Mouse (Mus musculus): ENCODE results near the gene Cpa2.

The Cpa2 gene

DNA sequence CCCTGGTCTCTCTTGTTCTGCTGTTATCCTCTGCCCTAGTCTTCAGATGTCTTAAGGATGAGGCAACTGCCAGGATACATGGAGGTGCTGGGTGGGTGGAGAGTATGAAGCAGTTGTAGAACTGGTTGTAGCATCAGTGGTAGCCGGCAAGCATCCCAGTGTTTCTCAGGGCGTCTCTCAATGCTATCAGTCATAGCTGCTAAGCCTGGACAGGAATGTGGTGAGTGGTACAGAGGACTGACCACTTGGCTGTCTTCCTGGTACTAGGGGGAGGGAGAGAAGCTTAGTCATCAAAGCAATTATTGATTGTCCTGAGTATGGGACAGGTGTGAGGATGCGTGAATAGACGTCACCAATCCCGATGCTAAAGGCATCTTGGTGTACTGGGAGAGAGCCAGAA lies 28.6 kb downstream of the Cpa2 start:
- in situ Hi-C loops (cut with MboI; ENCODE audit: low pct_unique_long_range_greater_than_20kb in 1 of 2, low sequenced_read_pairs in 2 of 2, unreplicated experiment in 1 of 2): no loop called here

DNA sequence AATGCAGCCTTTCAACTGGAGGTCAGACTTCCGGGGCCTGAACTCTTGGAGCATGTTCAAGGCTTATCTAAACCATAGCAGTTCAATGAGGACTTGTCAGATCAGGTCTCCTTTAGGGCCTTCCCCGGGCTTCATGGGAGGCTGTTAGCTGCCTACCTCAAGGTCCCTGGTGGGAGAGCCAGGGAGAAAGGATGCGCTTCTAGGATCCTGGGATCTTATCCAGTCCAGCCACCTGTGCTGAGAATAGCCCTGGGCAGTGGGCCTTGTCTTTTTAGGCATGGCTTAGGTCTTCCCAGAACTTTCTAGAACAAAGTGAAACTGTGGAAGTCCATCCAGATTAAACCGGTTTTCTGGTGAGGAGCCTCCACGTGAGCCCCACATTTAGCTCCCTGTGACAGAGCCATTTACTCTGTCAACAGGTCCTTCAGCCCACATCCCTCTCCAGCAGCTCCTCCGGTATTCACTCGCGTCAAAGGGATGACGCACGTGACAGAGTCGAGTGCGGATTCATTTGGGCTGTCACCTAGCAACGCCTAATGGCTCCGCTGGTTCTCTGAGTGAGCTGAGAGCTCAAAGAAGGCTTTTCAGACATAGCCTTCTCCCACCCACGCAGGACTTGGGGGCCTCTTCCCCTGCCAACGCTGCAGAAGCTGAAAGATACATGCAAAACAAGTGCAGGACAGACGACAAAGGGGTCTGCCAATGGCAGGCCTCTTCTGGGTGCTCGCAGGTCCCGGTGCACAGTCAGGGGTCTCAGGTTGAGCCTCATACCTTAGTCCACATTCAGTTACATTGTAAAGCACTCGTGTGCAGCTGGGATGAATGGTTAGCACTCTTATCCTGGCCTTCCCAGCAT lies 31.3 kb downstream of the Cpa2 start:
- in situ Hi-C loops (cut with MboI; ENCODE audit: low pct_unique_long_range_greater_than_20kb in 1 of 2, low sequenced_read_pairs in 2 of 2, unreplicated experiment in 1 of 2): no loop called here

DNA sequence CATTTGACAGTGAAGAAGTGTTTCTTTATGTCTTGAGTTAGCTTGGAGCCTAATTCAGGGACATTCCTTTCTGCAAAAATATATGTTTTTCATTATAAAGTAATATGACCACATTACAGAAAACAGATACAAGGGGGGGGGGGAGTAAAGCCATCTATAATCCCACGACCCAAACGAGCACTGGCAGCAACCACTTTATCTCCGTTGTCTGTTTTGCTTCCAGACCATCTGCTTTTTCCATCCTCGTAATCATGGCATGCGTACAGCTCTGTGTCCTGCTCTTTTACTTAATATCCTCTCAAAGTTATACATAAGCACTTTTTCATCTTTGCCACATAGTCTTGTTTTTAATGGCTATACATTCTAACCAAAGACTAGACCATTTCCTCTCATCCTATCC lies 32.0 kb downstream of the Cpa2 start:
- in situ Hi-C loops (cut with MboI; ENCODE audit: low pct_unique_long_range_greater_than_20kb in 1 of 2, low sequenced_read_pairs in 2 of 2, unreplicated experiment in 1 of 2): no loop called here

DNA sequence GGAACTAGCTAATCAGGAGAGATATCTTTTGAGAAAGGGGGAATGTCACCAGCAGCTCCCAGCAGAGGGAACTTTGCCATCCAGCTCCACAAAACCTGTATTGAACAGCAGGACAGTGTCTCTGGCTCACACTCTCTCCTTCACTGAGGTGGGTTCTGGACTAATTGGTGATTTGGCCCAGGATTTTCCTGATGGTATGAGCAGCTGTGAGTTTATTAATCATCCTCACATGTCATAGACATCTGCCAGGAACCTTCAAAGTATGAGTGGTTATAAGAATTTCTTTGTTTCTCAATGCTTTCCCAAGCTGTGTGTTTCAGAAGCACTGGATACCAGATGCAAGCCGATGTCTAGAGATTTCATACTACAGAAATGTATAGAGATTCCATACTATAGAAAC lies 33.6 kb downstream of the Cpa2 start:
- in situ Hi-C loops (cut with MboI; ENCODE audit: low pct_unique_long_range_greater_than_20kb in 1 of 2, low sequenced_read_pairs in 2 of 2, unreplicated experiment in 1 of 2): no loop called here

DNA sequence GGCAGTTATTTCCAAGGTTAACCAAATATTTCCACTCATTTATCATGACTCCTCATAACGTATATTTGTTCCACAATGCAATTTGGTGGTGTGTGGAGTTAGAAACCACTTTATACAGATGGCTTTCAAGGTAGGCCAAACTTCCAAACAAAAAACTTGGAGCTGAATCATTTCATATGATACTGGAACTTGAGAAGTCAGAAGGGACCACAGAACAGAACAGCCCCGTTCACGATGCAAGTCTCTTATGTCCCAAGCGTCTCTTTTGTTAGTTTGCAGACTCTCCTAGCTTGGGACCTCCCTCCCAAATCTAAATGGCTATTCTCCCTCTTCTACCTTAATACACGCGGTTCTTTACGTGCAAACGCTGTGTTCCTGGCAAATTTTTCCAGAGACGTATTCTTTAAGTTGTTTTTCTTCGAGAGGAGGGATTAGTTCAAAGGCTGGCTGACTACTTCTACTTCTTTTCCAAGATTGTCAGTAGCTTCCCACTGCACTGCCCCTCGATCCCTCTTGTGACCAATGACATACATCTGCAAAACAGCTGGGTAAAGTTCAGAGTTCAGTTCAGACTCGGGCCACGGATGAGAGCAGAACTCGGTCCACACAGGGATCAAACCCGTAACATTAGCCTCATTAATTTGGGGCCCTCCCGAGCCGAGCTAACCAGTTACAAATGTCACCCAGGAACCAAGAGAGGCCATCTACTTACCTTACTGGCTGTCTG lies 35.3 kb downstream of the Cpa2 start:
- in situ Hi-C loops (cut with MboI; ENCODE audit: low pct_unique_long_range_greater_than_20kb in 1 of 2, low sequenced_read_pairs in 2 of 2, unreplicated experiment in 1 of 2): no loop called here

DNA sequence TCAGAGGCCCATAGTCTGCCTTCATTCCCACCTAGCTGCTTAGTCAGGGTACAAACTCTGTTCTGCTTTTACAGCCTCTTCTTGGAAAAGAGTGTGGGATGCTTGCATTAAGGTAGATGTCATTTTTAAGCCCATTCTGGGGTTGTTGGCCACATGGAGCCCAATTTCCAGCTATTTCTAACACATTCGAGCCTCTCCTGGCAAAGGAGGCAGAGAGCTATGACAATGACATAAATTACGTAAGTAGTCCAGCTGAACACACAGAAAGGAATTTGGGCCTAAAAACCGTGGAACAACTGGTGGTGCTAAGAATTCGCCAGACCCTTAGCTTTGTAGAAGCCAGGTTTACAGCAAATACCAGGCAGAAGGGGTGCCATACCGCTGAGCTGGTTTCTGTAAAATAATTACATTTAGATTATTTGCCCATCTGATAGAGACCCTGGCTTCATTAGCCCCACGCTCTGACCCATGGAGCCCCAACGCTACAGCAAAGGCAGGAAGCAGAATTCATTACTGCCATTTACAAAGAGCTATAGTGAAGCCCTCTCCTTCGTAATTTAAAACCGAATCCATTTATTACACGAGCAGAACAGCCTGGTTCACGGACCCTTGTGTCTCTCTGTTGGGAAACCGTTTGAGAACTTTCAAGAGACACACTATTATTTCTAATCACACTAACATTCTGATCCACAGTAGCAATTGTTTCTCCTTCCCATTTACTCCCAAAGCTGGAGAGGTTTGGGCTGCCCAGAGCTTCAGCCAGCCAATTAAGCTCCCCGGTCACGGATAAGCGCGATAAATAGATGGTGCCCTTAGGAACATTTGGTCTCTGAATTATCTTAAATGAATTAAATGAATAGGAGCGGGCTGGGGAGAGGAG lies 38.8 kb downstream of the Cpa2 start:
- in situ Hi-C loops (cut with MboI; ENCODE audit: low pct_unique_long_range_greater_than_20kb in 1 of 2, low sequenced_read_pairs in 2 of 2, unreplicated experiment in 1 of 2): no loop called here

DNA sequence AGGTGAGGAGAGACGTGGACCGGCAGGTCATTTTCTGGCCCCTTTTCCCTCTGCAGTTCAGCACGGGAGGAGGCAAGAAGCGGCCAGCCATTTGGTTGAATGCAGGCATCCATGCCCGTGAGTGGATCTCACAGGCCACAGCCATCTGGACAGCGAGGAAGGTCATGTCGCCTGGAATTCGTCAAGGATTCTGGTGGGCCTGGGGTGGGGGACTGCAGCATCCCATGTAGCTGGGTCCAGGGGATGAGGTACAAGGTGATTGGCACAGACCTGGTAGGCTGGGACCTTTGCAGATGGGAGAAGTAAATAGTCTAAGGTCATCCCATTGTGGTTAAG lies 39.4 kb downstream of the Cpa2 start:
- in situ Hi-C loops (cut with MboI; ENCODE audit: low pct_unique_long_range_greater_than_20kb in 1 of 2, low sequenced_read_pairs in 2 of 2, unreplicated experiment in 1 of 2): no loop called here

DNA sequence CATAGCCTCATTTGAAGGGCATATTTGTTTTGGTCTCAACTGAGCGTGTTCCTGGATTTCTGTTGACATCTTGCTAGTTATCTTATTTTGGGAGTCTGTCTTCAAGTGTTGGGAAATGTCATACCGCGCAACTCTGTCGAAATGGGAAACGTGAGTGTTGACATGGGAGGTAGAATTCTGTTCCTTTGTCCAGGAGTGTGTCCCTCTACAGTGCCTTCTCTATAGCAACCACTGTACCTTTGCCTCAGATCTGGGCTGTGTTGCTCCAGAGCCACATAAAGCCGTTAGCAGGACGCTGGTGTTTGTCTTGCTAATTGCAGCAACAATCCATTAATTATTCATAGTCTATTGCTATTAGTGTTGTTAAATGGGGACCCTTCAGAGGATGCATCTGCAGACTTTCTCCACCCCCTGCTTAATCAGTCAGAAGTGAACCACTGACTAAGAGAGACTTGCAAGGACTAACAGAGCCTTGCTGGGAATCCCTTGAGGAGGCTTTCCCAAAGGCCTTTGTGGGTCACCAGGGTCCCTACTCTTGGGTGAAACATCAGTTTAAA lies 45.6 kb downstream of the Cpa2 start:
- in situ Hi-C loops (cut with MboI; ENCODE audit: low pct_unique_long_range_greater_than_20kb in 1 of 2, low sequenced_read_pairs in 2 of 2, unreplicated experiment in 1 of 2): no loop called here

DNA sequence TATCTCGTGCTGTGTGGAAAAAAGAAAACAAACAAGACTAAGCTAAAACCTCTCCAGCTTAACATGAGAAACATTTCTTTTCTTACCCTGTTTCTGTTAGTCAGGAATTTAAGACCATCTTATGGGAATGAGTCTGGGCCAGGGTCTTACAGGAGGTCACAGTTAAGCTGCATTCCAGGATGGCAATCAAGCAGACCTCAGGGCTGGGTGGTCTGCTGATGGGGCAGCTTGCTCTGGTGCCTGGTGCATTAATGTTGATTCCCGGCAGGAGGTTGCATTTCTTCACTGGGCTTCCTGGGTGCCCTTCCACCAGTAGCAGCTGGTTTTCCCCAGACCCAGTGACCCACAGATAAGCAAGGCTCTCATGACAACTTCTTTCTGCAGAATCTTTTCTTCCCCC lies 48.4 kb downstream of the Cpa2 start:
- in situ Hi-C loops (cut with MboI; ENCODE audit: low pct_unique_long_range_greater_than_20kb in 1 of 2, low sequenced_read_pairs in 2 of 2, unreplicated experiment in 1 of 2): no loop called here

DNA sequence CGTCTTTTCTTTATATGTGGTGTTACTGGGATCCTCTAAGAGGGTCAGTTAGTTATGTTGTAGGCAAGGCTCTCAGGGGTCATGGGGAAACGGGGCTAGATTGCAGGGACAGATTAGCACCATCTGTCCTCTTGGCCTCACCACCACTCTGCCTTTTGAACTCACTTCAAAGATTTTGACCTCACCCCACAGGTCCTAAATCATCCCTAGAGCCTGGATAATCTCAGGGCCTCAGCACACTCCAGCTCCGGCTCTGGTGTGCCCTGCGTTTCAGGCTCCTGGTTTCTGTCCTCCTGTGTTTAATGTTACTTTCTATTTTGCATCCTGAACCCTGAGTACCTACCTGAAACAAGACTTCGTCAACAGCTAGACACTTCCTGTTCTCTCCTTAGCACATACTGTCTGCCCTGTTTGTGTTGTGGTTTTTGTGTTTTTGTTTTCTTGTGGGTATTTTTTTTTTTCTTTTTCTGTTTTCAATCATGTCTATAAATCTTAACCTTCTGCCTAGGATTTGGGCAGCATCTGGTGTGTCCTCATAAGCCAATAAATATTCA lies 50.5 kb downstream of the Cpa2 start:
- in situ Hi-C loops (cut with MboI; ENCODE audit: low pct_unique_long_range_greater_than_20kb in 1 of 2, low sequenced_read_pairs in 2 of 2, unreplicated experiment in 1 of 2): no loop called here

DNA sequence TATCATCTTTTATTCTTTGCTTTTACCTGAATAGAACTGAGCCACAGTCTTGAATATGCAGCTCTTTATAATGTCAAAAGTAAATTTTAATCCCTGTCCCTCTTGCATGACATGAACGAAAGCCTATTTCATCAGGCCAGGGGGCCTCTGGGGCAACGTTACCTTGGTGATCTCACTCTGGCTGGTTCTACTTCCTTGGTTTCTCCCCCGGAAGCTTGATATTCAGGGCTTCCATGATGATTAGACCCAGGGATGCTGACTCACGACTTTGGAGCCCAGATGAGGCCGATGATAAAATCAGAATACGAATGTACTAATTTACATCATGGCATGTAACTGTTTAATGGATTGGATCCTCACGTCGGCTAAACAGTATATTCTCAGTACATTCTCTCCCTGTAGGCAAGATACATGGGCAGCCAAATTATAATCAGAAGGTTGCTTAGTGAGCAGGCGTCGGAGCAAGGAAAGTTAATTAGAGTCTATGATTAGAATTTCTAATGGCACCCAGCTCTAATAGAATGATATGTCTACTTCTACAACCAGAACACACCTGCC lies 51.1 kb downstream of the Cpa2 start:
- in situ Hi-C loops (cut with MboI; ENCODE audit: low pct_unique_long_range_greater_than_20kb in 1 of 2, low sequenced_read_pairs in 2 of 2, unreplicated experiment in 1 of 2): no loop called here

DNA sequence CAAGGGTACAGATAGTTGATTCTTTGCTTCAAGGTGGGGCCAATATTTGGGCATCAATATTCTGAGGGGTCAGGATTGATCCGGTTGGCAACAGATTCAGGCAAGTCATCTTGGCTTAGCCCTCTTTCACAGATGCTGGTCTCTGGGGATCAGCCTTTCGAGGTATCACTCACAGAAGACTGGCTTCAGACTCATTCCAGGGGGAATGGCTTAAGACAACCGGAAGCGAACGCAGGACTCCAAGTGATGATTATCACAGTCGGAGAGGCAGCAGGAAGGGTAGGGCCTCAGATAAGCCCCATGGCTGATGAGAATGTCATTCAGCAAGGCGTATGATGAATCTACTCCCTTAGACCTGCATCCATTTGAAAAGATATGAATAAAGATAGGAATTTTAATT lies 53.0 kb downstream of the Cpa2 start:
- in situ Hi-C loops (cut with MboI; ENCODE audit: low pct_unique_long_range_greater_than_20kb in 1 of 2, low sequenced_read_pairs in 2 of 2, unreplicated experiment in 1 of 2): no loop called here

DNA sequence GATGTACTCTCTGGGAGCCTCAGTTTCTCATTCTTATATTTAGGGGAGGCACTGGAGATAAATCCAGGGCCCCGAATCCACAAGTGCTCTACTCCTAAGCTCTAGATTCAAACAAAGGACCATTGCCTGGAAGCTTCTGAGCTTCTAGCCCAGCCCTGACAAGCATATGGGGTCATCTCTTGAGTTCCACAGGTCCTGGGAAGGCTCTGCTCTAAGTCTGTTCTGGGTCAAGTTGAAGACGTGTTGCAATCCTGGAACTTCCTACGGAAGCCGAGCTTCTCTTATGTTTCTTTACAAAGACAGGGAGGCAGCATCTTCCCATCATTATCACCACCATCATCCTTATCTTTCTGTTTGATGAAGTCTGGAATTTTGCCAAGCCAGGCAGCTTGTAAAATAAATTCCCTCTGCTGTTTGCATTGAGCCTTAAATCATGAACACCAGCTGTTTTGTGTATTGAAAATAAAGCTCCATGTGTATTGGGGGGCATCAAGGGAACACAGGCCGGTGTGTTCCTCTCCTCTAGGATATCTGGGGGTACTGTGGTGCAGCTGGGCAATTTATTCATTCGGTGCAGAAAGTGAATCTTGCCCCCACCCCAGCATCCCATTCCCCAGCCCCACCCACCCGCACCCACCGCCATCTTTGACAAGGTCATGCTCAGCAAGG lies 55.0 kb downstream of the Cpa2 start:
- in situ Hi-C loops (cut with MboI; ENCODE audit: low pct_unique_long_range_greater_than_20kb in 1 of 2, low sequenced_read_pairs in 2 of 2, unreplicated experiment in 1 of 2): no loop called here

DNA sequence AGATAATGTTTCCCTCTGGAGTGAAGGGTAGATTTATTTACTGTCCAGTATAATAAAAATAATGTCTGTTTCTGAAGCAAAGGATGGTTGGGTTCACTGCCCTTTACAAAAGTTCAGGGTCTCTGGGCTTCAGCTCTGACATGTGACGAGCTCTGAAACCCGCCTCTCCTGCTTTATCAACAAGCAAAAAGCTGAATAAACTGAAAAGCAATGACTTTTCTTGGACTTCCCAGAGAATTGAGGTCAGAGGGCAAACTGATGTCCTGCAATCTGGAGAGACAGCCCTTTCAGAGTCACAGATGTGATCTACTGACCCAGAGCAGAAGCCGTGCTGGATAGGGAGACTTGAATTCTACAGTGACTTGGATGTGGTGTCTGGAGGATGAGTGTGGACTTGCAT lies 58.7 kb downstream of the Cpa2 start:
- in situ Hi-C loops (cut with MboI; ENCODE audit: low pct_unique_long_range_greater_than_20kb in 1 of 2, low sequenced_read_pairs in 2 of 2, unreplicated experiment in 1 of 2): no loop called here

DNA sequence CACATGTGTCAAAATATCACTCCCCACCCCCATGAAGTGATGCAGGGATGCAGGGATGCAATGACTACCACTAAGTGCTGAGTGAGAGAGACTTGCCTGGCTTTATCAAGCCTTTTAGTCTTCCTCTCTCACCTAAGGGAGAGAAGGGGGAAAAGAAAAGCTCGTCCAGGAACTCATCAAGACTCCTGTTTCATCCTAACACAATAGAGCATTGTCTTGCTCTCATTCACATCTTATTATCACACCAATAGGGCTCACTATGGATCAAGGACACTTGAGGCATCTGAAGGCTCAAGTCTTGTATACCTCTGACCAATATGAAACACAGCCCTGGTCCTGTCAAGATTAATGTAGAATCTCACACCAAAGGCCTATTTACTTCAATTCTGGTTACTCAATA lies 59.6 kb downstream of the Cpa2 start:
- in situ Hi-C loops (cut with MboI; ENCODE audit: low pct_unique_long_range_greater_than_20kb in 1 of 2, low sequenced_read_pairs in 2 of 2, unreplicated experiment in 1 of 2): no loop called here

DNA sequence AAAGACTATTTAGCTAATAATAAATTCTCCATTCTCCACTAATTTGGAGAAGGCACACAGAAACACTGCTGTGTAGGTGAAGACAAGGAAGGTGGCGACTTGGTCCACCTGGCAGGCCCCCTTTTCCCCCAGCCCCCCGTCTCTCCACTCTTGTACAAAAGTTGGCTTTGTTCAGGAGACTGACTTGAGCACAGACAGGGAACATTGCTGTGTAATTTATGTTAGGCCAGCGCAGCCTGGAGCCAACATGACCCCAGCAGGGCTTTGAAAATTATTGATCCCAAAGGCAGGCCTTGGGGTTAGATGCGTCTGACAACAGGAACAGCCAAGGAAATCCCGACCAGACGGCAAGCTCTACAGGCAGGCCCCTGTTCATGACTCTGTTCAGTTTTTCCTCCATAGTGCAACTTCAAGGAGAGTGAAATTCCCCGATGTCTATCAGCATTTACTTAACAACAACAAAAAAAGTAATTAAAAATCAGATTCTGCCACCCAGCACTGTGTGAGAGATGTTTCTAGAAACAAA lies 63.0 kb downstream of the Cpa2 start:
- in situ Hi-C loops (cut with MboI; ENCODE audit: low pct_unique_long_range_greater_than_20kb in 1 of 2, low sequenced_read_pairs in 2 of 2, unreplicated experiment in 1 of 2): no loop called here

DNA sequence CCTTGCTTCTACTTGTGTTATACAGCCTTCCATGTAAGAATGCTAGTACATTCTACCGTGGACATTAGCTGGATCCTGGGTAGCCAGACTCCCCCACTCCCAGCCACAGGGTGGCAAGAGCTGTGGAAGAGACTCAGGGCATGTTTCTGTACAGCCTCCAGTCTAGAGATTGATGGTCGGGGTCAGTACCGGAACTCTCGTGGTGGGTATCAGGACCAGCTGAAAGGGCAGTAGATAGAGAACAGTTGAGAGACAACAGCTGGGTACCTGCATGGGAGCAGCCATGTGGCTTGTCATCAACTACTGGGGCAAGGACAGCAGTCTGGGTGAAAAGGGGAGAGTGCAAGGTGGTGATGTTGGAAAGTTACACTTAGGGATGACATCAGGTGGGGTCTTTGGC lies 63.7 kb downstream of the Cpa2 start:
- in situ Hi-C loops (cut with MboI; ENCODE audit: low pct_unique_long_range_greater_than_20kb in 1 of 2, low sequenced_read_pairs in 2 of 2, unreplicated experiment in 1 of 2): no loop called here

DNA sequence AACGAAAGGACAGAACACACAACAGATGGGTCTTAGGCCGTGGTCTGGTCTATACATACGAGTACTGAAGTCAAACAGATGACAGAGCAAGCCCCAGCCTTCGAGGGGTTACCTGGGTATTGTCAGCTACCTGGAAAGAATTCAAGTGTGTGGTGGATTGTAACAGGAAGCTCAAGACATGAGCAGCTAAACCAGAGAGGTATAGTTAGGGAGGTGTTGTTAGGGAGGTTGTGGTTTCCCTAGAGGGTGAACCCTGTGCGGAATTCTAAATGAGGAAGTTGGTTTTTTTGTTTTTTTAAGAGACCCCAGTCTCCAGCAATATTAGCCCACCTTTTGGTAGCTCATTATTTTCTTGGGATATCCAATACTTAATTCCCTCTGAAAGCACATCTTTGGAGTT lies 64.3 kb downstream of the Cpa2 start:
- in situ Hi-C loops (cut with MboI; ENCODE audit: low pct_unique_long_range_greater_than_20kb in 1 of 2, low sequenced_read_pairs in 2 of 2, unreplicated experiment in 1 of 2): no loop called here
